Mouse (Mus musculus) embryonic stem cell, embryonic (primary cell): ENCODE results near the gene Rad54l.

Experiments used
- CTCF ChIA-PET, 4 experiments: fragments of 300-600 bp in 2 of 4; fragments of 350-600 bp in 2 of 4; sonication (Branson Sonifier 250); formaldehyde crosslinking; loops; one replicate each; lab custom pipeline; 2022; ENCODE audit warnings: inconsistent platforms in 2 of 4; lab: Charles Lee
- POLR2A ChIA-PET, 4 experiments: fragments of 300-600 bp in 2 of 4; fragments of 350-600 bp in 2 of 4; sonication (Branson Sonifier 250); formaldehyde crosslinking; loops; one replicate each; lab custom pipeline; 2022; ENCODE audit warnings: antibody characterized with exemption in 4 of 4, inconsistent platforms in 1 of 4; lab: Charles Lee

The Rad54l gene

DNA sequence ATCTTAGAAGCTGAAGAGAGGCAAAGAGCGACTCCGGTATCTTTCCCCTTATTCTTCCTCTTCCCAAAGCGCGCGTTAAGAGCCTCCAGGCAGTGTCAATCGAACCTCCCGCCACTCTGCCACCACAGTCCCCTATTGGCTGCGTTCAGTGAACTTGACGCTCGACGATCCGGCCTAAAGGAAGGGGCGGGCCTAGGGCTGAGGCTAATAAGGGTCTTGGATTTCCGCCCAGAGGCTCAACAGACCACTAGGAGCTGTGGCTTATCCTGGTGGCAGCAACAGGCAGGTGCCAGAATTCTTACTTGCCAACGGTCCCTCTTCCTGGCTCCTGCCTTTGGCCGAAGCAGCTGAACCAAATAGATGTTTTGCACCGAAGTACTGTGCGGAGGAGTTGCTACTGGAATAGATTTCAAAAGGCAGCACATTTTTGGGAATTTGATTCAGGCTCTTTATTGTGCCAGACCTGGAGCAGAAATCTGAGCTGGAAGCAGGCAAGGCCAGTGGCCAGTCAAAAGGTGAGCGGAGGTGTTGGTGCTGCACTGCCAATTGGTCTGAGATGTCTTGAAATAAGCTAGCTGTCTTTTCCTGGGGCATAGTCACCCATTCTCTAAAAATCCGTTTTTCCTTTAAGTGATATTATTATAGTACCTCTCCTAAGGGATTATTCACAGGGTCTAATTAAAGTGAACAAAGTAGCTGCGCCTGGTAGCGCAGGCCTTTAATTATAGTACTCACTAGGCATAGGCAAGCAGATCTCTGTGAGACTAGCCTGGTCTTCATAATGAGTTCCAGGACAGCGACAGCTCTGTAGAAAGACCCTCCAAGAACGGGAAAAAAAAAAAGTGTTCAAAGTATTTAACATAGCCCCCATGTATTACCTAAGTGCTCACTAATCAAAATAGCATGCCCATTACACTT, at the start of gene Rad54l, which contains the start of gene Pomgnt1:
Rad54l (minus strand) TSS at position 89 of the 918 bp plus-strand sequence.
Pomgnt1 (plus strand) TSS at position 239 of the 918 bp plus-strand sequence.
- ChIA-PET CTCF (interaction anchor here (0.7 to 2.2 kb wide), 10 partner anchors 11 to 97 kb away, joined by 3 to 8 read pairs (median 4); partner anchors contain the start of genes Lrrc41 (in 1 of the 4), Tspan1 (in 1 of the 4) and Uqcrh (in 1 of the 4)), POLR2A (interaction anchor here (0.5 to 6.0 kb wide), 91 partner anchors 8 to 825 kb away, joined by 3 to 47 read pairs (median 4); partner anchors contain the start of genes Gpbp1l1 (in 3 of the 4), Lrrc41 (in 3 of the 4), Nsun4 (in 3 of the 4) and Pik3r3 (in 3 of the 4))

DNA sequence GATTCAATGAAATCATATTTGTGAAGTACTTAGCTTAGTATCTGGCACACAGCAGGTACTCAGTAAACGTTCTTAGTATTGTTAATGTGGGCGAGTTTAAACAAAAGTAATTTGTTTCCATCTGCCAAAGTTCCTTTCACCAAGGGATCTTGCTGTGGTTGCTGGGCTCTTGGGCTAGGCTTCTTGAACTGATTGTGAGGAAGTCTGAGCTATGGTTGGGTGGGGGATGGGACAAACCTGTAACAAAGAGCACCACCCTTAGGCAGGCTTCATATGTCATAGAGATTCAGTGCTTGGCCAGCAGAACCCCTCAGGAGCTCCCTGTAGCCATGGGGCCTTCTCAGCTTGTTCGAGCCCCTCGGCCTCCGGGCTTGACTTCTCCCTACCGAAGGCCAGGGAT, 49.6 kb upstream of the Rad54l start, which contains the start of the genes 1700042G07Rik and Gm49337:
1700042G07Rik (plus strand) TSS at position 301 of the 400 bp plus-strand sequence.
Gm49337 (plus strand) TSS at position 313 of the 400 bp plus-strand sequence.
- ChIA-PET CTCF (interaction anchor here in 2 of 4 experiments (1.0 to 1.5 kb wide), 4 partner anchors 9 to 119 kb away, joined by 3 to 5 read pairs (median 4); partner anchors contain the start of gene Nsun4 (in 1 of the 2)), POLR2A (interaction anchor here in 3 of 4 experiments (0.8 to 8.1 kb wide), 15 partner anchors 10 to 548 kb away, joined by 3 to 43 read pairs (median 4); partner anchors contain the start of genes Pik3r3 (in 3 of the 3), Lurap1 (in 1 of the 3), Pomgnt1 (in 1 of the 3) and Prdx1 (in 1 of the 3))

DNA sequence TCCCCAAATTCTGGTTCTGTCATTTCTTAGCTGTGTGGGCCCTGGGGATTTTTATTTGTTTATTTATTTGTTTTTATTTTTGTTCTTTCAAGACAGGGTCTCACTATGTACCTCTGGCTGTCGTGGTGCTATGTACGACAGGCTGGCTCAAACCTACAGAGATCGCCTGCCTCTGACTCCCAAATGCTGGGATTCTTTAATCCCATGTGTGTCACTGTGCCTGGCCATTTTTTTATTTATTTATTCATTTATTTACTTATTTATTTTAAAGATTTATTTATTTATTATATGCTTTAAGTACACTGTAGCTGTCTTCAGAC, 45.8 kb upstream of the Rad54l start:
- POLR2A ChIA-PET = interaction anchor here in 2 of 4 experiments (0.8 to 1.5 kb wide), 4 partner anchors 8 to 388 kb away, joined by 3 to 4 read pairs (median 3); partner anchors contain the start of gene Gpbp1l1 (in 1 of the 2)
- CTCF ChIA-PET = interaction anchor here in 3 of 4 experiments (0.6 to 1.5 kb wide), 5 partner anchors 11 to 46 kb away, joined by 3 to 11 read pairs (median 3); no protein-coding TSS in a partner anchor

GRCm38 (mm10) chr4:116168617-116169352, 45.3 kb upstream of the Rad54l start:
- POLR2A ChIA-PET = interaction anchor here in 1 of 4 experiments (0.8 to 1.1 kb wide), 2 partner anchors 9 to 81 kb away, joined by 3 read pairs; no protein-coding TSS in a partner anchor
- CTCF ChIA-PET = interaction anchor here in 3 of 4 experiments (0.6 to 1.5 kb wide), 5 partner anchors 11 to 47 kb away, joined by 3 to 11 read pairs (median 3); no protein-coding TSS in a partner anchor

DNA sequence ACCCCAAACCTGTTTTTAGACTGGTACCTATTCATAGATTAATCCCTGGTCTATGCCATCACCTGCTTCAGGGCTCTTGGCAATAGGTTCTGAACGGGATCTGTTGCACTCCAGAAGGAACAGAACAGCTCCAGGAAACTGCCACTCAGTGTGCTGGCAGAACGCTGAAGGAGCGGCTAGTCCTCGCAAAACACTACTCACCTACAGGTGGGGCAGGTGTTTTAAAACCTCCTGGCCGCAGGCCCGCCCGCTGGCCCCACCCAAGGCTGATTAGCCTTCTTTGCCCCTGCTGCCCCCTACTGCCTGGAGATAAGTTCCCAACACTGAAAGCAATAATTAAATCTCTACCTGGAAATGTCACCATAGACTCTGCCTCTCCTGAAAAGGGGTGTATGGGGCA, 43.9 kb upstream of the Rad54l start, which contains the start of gene Tspan1:
Tspan1 (minus strand) TSS at position 198 of the 400 bp plus-strand sequence.
- ChIA-PET POLR2A (interaction anchor here in 3 of 4 experiments (0.6 to 1.6 kb wide), 4 partner anchors 29 to 212 kb away, joined by 3 to 4 read pairs (median 3); no protein-coding TSS in a partner anchor), CTCF (interaction anchor here in 2 of 4 experiments (0.6 to 1.0 kb wide), 3 partner anchors 11 to 43 kb away, joined by 3 to 4 read pairs (median 4); partner anchors contain the start of gene Pomgnt1 (in 1 of the 2))

- CTCF ChIA-PET = interaction anchor here in 1 of 4 experiments (0.6 kb wide), 1 partner anchor 13 kb away, joined by 3 read pairs; no protein-coding TSS in a partner anchor
- POLR2A ChIA-PET = interaction anchor here in 1 of 4 experiments (0.6 to 7.7 kb wide), 3 partner anchors 15 to 47 kb away, joined by 5 to 36 read pairs (median 7); partner anchors contain the start of genes Lurap1, Pomgnt1 and Rad54l
These were observed 42.4 kb upstream of the Rad54l start for GRCm38 (mm10) chr4:116165708-116166407.

GRCm38 (mm10) chr4:116164759-116165554, 41.5 kb upstream of the Rad54l start:
- ChIA-PET CTCF (interaction anchor here in 3 of 4 experiments (0.6 to 1.4 kb wide), 3 partner anchors 15 to 51 kb away, joined by 3 read pairs; no protein-coding TSS in a partner anchor), POLR2A (interaction anchor here (0.7 to 7.7 kb wide), 9 partner anchors 11 to 676 kb away, joined by 3 to 36 read pairs (median 4); partner anchors contain the start of genes Lurap1 (in 2 of the 4) and Pik3r3 (in 1 of the 4))

- POLR2A ChIA-PET = interaction anchor here in 1 of 4 experiments (0.6 to 7.7 kb wide), 5 partner anchors 11 to 166 kb away, joined by 3 to 36 read pairs (median 5); partner anchors contain the start of gene Lurap1
- CTCF ChIA-PET = interaction anchor here in 1 of 4 experiments (0.7 kb wide), 1 partner anchor 10 kb away, joined by 5 read pairs; no protein-coding TSS in a partner anchor
These were observed 38.7 kb upstream of the Rad54l start for GRCm38 (mm10) chr4:116162142-116162541.

DNA sequence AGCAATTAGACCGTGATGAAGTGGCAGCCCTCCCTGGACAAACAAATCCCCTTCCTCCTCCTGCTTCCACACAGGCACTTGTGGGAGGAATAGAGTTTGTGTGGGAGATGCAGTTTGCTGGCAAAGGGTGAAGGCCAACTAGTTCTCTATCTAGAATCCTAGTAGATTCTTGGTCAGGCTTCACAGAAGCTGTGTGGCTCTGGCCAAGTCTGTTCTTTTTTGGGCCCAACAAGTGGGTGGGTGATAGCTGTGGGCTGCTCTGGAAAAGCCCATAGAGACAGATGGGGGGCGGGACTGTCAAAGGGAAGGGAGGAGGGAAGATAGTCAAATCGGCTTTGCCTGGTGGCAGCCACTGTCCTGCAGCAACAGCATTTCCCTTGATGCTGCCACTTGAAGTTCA, 37.3 kb upstream of the Rad54l start:
- CTCF ChIA-PET = no interaction called here

GRCm38 (mm10) chr4:116159912-116160311, 36.4 kb upstream of the Rad54l start:
- CTCF ChIA-PET = interaction anchor here in 1 of 4 experiments (0.6 kb wide), 1 partner anchor 53 kb away, joined by 3 read pairs; no protein-coding TSS in a partner anchor

More for the DNA sequence above, 37.3 kb upstream of the Rad54l start:
- POLR2A ChIA-PET = interaction anchor here in 2 of 4 experiments (0.6 to 7.7 kb wide), 5 partner anchors 10 to 399 kb away, joined by 3 to 36 read pairs (median 4); partner anchors contain the start of genes Lurap1 (in 1 of the 2), Pomgnt1 (in 1 of the 2) and Rad54l (in 1 of the 2)

GRCm38 (mm10) chr4:116157882-116158281, 34.4 kb upstream of the Rad54l start:
- CTCF ChIA-PET = interaction anchor here in 2 of 4 experiments (0.5 to 1.4 kb wide), 3 partner anchors 11 to 87 kb away, joined by 3 to 11 read pairs (median 3); no protein-coding TSS in a partner anchor
- POLR2A ChIA-PET = interaction anchor here in 2 of 4 experiments (0.5 to 1.2 kb wide), 4 partner anchors 14 to 197 kb away, joined by 3 read pairs; partner anchors contain the start of gene Pomgnt1 (in 1 of the 2)

More at GRCm38 (mm10) chr4:116159912-116160311, 36.4 kb upstream of the Rad54l start:
- POLR2A ChIA-PET = interaction anchor here (0.6 to 7.7 kb wide), 8 partner anchors 9 to 125 kb away, joined by 3 to 36 read pairs (median 3); partner anchors contain the start of genes Lurap1 (in 1 of the 4), Pik3r3 (in 1 of the 4), Pomgnt1 (in 1 of the 4) and Rad54l (in 1 of the 4)

DNA sequence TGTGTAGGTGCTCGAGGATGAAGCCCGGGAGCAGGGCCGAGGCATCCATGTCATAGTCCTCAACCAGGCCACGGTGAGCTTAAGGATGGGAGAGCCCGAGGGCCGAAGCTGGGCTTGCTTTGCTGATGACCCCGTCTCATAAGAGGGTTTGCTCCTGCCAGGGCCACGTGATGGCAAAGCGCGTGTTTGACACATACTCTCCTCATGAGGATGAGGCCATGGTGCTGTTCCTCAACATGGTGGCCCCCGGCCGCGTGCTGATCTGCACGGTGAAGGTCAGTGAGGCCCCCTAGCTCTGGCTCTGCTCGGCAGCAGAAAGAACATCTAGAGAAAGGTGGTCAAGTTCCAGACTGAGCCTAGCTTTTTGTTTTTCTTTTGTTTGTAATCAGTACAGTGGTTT, 29.2 kb upstream of the Rad54l start:
- CTCF ChIA-PET = interaction anchor here in 1 of 4 experiments (1.1 kb wide), 1 partner anchor 18 kb away, joined by 3 read pairs; no protein-coding TSS in a partner anchor

DNA sequence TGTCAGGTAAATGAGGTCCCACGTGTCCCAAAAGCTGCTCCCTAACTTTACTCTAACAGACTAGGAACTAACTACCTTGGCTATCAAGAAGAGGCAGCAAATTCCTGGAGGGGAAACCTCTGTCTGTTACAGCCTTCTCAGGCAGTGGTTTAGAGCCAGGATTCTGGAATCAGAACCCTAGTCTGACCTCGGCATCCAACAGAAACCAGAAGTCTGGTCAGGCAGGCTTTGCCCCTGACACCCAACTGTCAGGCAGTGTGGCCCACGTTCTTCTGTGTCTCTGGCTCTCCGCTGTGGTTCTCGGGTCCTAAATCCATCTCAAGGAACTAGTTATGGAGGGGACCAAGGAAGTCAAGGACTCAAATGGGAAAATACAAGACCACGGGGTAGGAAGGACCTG, 27.7 kb upstream of the Rad54l start, which contains the start of gene Lurap1:
Lurap1 (minus strand) TSS at position 101 of the 400 bp plus-strand sequence.
- ChIA-PET POLR2A (interaction anchor here (0.6 to 4.7 kb wide), 19 partner anchors 7 to 406 kb away, joined by 3 to 36 read pairs (median 4); partner anchors contain the start of genes Nsun4 (in 2 of the 4), Pomgnt1 (in 2 of the 4), Rad54l (in 2 of the 4) and 1700042G07Rik (in 1 of the 4)), CTCF (interaction anchor here in 1 of 4 experiments (1.2 kb wide), 1 partner anchor 16 kb away, joined by 3 read pairs; no protein-coding TSS in a partner anchor)

More for the DNA sequence above, 29.2 kb upstream of the Rad54l start:
- POLR2A ChIA-PET = interaction anchor here in 3 of 4 experiments (0.8 to 4.7 kb wide), 11 partner anchors 9 to 95 kb away, joined by 3 to 36 read pairs (median 4); partner anchors contain the start of genes 1700042G07Rik (in 1 of the 3), Gm49337 (in 1 of the 3), Pik3r3 (in 1 of the 3) and Pomgnt1 (in 1 of the 3)

- POLR2A ChIA-PET = interaction anchor here in 3 of 4 experiments (0.5 to 4.7 kb wide), 21 partner anchors 11 to 574 kb away, joined by 3 to 36 read pairs (median 3); partner anchors contain the start of genes Nsun4 (in 2 of the 3), Pomgnt1 (in 2 of the 3), Rad54l (in 2 of the 3) and 1700042G07Rik (in 1 of the 3)
- CTCF ChIA-PET = interaction anchor here in 2 of 4 experiments (1.2 to 2.1 kb wide), 2 partner anchors 15 to 16 kb away, joined by 3 to 6 read pairs; no protein-coding TSS in a partner anchor
These were observed 27.4 kb upstream of the Rad54l start for GRCm38 (mm10) chr4:116150862-116151221.
